Mouse (Mus musculus): ENCODE data around the gene Cd164. TPM values are rescaled to one million over a fixed set of nuclear protein-coding genes. Genes with fewer than 3 reads are reported as not detected.

Cd164 gene
- polyA plus RNA-seq (2012; rRNA removed; ENCODE audit: low replicate concordance), result 39.5 and 82.8 TPM in 2 replicates

GRCm38 (mm10) chr10:41518981-41519618, at the start of gene Cd164:
TSS of gene Cd164 (plus strand) at chr10:41519414.

GRCm38 (mm10) chr10:41476171-41477017, 42.8 kb upstream of the Cd164 start, which contains the start of gene Mical1:
TSS of gene Mical1 (plus strand) at chr10:41476314.

GRCm38 (mm10) chr10:41489708-41490517, 29.3 kb upstream of the Cd164 start, which contains the start of the genes Smpd2 and Ppil6:
TSS of gene Smpd2 (minus strand) at chr10:41490369.
TSS of gene Ppil6 (plus strand) at chr10:41490439.

Other genes starting within 250 kb of the Cd164 start
- 3.2 and 4.5 TPM in 2 replicates for gene Fig4, start 216.2 kb upstream of the Cd164 start, polyA plus RNA-seq (2012; rRNA removed; ENCODE audit: low replicate concordance)
- gene Ak9, start 215.4 kb upstream of the Cd164 start, polyA plus RNA-seq (2012; rRNA removed; ENCODE audit: low replicate concordance), result not detected in 2 replicates
- 10.9 and 16.0 TPM in 2 replicates for gene Zbtb24, start 69.0 kb upstream of the Cd164 start, polyA plus RNA-seq (2012; rRNA removed; ENCODE audit: low replicate concordance)
- gene Mical1, start 43.1 kb upstream of the Cd164 start, polyA plus RNA-seq (2012; rRNA removed; ENCODE audit: low replicate concordance), result 118 and 198 TPM in 2 replicates
- 75.1 and 149 TPM in 2 replicates for gene Smpd2, start 29.0 kb upstream of the Cd164 start, polyA plus RNA-seq (2012; rRNA removed; ENCODE audit: low replicate concordance)
- 0.32 TPM in 1 of 2 replicates, not detected in the other for gene Ppil6, start 29.0 kb upstream of the Cd164 start, polyA plus RNA-seq (2012; rRNA removed; ENCODE audit: low replicate concordance)
- 0.48 TPM in 1 of 2 replicates, not detected in the other for gene Ccdc162, start 197.2 kb downstream of the Cd164 start, polyA plus RNA-seq (2012; rRNA removed; ENCODE audit: low replicate concordance)